Mouse (Mus musculus) B cell, adult 62 days (primary cell): ENCODE measurements around the gene Zfp518a. TPM values are rescaled to one million over a fixed set of nuclear protein-coding genes. Genes with fewer than 3 reads are reported as not detected.

Experiments used
- total RNA-seq: library from RNA; stranded (reverse); gene quantifications from 4 replicates; pipeline ENCODE4 v1.2.4, GENCODE M21; 2023

The Zfp518a gene
- 18.9 to 21.9 TPM (median 20.2 TPM) in 4 replicates for total RNA-seq

DNA sequence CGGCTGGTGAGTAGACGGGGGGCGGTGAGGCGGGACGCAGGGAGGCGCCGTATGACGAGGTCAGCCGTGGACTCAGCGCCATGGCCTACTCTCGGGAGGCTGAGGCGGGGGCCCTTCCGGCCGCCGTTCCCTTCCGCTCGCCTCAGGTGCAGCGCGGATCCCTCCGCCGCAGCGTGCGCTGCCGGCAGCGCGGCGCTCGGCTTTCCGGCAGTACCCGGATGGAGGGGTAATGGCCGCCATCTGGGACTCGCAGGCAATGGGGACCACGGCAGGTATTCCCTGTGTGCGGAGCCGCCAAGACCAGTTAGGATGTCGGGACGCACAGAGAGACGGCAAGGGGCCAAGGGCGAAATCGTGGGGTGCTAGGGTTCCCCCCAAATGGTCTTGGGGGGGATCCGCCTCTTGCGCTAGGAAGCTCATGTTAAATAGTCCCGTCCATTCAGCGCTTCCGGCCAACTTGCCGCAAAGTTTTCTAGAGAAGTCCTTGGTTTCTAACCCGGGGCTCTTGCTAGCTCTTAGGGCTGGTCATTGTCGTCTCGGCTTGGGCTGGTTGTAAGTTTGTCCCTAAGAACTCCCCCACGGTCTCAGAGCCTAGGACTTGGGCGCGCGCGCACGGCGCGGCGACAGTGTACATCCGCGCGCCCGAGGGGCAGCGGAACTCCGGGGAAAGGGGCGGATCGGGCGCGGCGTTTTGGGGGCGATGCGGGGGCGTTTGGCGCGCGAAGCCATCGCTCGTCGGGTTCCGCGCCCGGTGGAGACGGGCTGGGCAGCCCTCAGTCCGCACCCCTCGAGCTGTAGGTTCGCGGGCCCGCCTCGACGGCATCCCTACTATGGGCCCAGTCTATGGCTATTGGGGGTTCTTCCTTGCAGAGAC, at the start of gene Zfp518a:
Zfp518a (plus strand) TSS at position 187 of the 874 bp plus-strand sequence.

Other genes starting within 250 kb of the Zfp518a start
- not detected in 4 replicates for gene Cc2d2b, start 146.0 kb upstream of the Zfp518a start, total RNA-seq
- 19.6 to 22.7 TPM (median 21.6 TPM) in 4 replicates for gene Ccnj, start 63.4 kb upstream of the Zfp518a start, total RNA-seq
- 384 to 400 TPM (median 393 TPM) in 4 replicates for gene Blnk, start 99.8 kb downstream of the Zfp518a start, total RNA-seq
- gene Dntt, start 134.6 kb downstream of the Zfp518a start, total RNA-seq, result not detected in 4 replicates
- gene Opalin, start 182.4 kb downstream of the Zfp518a start, total RNA-seq, result not detected in 4 replicates